In genomic region chr4:12376797-12377570, GRCm38 (mm10) we compare ENCODE assay signal across 31 mouse cellular contexts.
DNase-seq lines count a peak whose midpoint lies in the region; ATAC-seq and TF ChIP-seq lines count a peak whose summit lies in the region.
"Had no signal": no experiment of that assay in that cellular context is flagged by ENCODE, and none has a peak within 500 bp of the region (broad histone marks: within the 10 kb centered on the region; RNA-seq: fewer than 3 reads in every experiment).

No protein-coding gene starts in this region.

- no peaks in the 10 kb centered on the region for H3K36me3 ChIP-seq in hindbrain, embryonic 12.5 days
- no peaks in the 10 kb centered on the region for H3K36me3 ChIP-seq in thymus, adult 2 months (ENCODE audit: control insufficient read depth, insufficient read depth, low read length)
- H3K36me3 ChIP-seq: forebrain, embryonic 12.5 days; heart, embryonic 13.5 days; hindbrain, embryonic 10.5 days; limb, embryonic 12.5 days; liver, embryonic 15.5 days; neural tube, embryonic 12.5 days had no signal

- no peak for TF ChIP-seq CTCF in layer of hippocampus, adult 2 months (conservative IDR thresholded peaks at IDR 0.05)
- no peak for TF ChIP-seq CTCF in left cerebral cortex, adult 2 months (IDR thresholded peaks at IDR 0.05)
- no peak for TF ChIP-seq CTCF in thymus, adult 2 months (IDR thresholded peaks at IDR 0.05; ENCODE audit: borderline replicate concordance, control insufficient read depth, extremely low read depth, insufficient read depth, low read length, poor library complexity)

- H3K9me3 ChIP-seq in hindbrain, embryonic 12.5 days (replicated peaks) = no peaks in the 10 kb centered on the region
- H3K9me3 ChIP-seq: forebrain, embryonic 12.5 days; heart, embryonic 13.5 days; hindbrain, embryonic 10.5 days; limb, embryonic 12.5 days; liver, embryonic 15.5 days; neural tube, embryonic 12.5 days had no signal

- TF ChIP-seq POLR2A in thymus, adult 2 months (IDR thresholded peaks at IDR 0.05; ENCODE audit: control insufficient read depth, extremely low read depth, insufficient read depth, low read length, poor library complexity) = no peak

- H3K27ac ChIP-seq in layer of hippocampus, adult 2 months = no peak overlapping the region
- H3K27ac ChIP-seq in left cerebral cortex, adult 2 months = 0 out of 2 replicates have a peak overlapping the region, but pooled peaks have one; percentile 53
- H3K27ac ChIP-seq in hindbrain, embryonic 12.5 days = no peak overlapping the region
- H3K27ac ChIP-seq in thymus, adult 2 months (ENCODE audit: control insufficient read depth, insufficient read depth, low read length) = no peak overlapping the region
- H3K27ac ChIP-seq: forebrain, embryonic 12.5 days; heart, embryonic 13.5 days; hindbrain, embryonic 10.5 days; limb, embryonic 12.5 days; liver, embryonic 15.5 days; neural tube, embryonic 12.5 days; stomach, postnatal 0 days had no signal

- H3K4me1 ChIP-seq in hindbrain, embryonic 12.5 days = no peaks in the 10 kb centered on the region
- H3K4me1 ChIP-seq in thymus, adult 2 months (replicated peaks; ENCODE audit: control insufficient read depth, insufficient read depth, low read length) = no peaks in the 10 kb centered on the region
- H3K4me1 ChIP-seq: forebrain, embryonic 12.5 days; heart, embryonic 13.5 days; hindbrain, embryonic 10.5 days; limb, embryonic 12.5 days; liver, embryonic 15.5 days; neural tube, embryonic 12.5 days had no signal

- no peak for ATAC-seq in hindbrain, embryonic 12.5 days (ENCODE audit: low FRiP score)
- ATAC-seq: CD4-positive, CD25-positive, alpha-beta regulatory T cell, adult 4 months; forebrain, postnatal 0 days; intestine, embryonic 16.5 days had no signal

- H3K27me3 ChIP-seq in hindbrain, embryonic 12.5 days = no peaks in the 10 kb centered on the region
- no peaks in the 10 kb centered on the region for H3K27me3 ChIP-seq in thymus, adult 2 months (ENCODE audit: control insufficient read depth, insufficient read depth, low read length)
- H3K27me3 ChIP-seq: forebrain, embryonic 12.5 days; heart, embryonic 13.5 days; limb, embryonic 12.5 days; liver, embryonic 15.5 days; neural tube, embryonic 12.5 days had no signal

- WGBS in hindbrain, embryonic 12.5 days = 80% methylated on average over 5 of the region's 5 CpGs
- WGBS in thymus, adult 2 months = 92% methylated on average over 5 of the region's 5 CpGs

- H3K9ac ChIP-seq in hindbrain, embryonic 12.5 days = no peak overlapping the region
- H3K9ac ChIP-seq: forebrain, embryonic 12.5 days; forebrain, postnatal 0 days; heart, embryonic 13.5 days; limb, embryonic 12.5 days; liver, embryonic 15.5 days; lung, embryonic 14.5 days; neural tube, embryonic 12.5 days had no signal

- peak; percentile 1 to 15 for DNase-seq in layer of hippocampus, adult 2 months (ENCODE audit: low spot score in 2 of 2)
- no peak for DNase-seq in layer of hippocampus, postnatal 14 days (ENCODE audit: low spot score in 2 of 2)
- peak; percentile 60 for DNase-seq in right cerebral cortex, adult 18-20 months
- no peak for DNase-seq in right cerebral cortex, postnatal 14 days
- DNase-seq in left cerebral cortex, adult 2 months (ENCODE audit: extremely low spot score in 1 of 2, low spot score in 2 of 2) = no peak
- peak; percentile 8 to 31 for DNase-seq in right cerebral cortex, postnatal 36 days (ENCODE audit: low spot score in 2 of 2)
- DNase-seq in thymus, adult 2 months = no peak
- DNase-seq: adrenal gland, postnatal 14 days; cerebellum, adult 18-20 months; cerebellum, postnatal 10 days; forebrain, postnatal 0 days; gastrocnemius, postnatal 10 days; heart, postnatal 14 days; kidney, adult 9 months; kidney, postnatal 14 days; layer of hippocampus, postnatal 36 days; lung, embryonic 14.5 days; lung, postnatal 14 days had no signal

- no peak overlapping the region for H3K4me3 ChIP-seq in layer of hippocampus, adult 2 months
- H3K4me3 ChIP-seq in left cerebral cortex, adult 2 months = no peak overlapping the region
- no peak overlapping the region for H3K4me3 ChIP-seq in hindbrain, embryonic 12.5 days
- H3K4me3 ChIP-seq in thymus, adult 2 months (ENCODE audit: control insufficient read depth, insufficient read depth, low read length) = no peak overlapping the region
- H3K4me3 ChIP-seq: erythroblast, embryonic 14.5 days; forebrain, embryonic 12.5 days; heart, embryonic 13.5 days; hindbrain, embryonic 10.5 days; limb, embryonic 12.5 days; liver, embryonic 15.5 days; myocyte; neural tube, embryonic 12.5 days had no signal

- intact Hi-C loops in left cerebral cortex, adult 2 months (cut with DNase I) = no loop called here

- no peak overlapping the region for H3K4me2 ChIP-seq in hindbrain, embryonic 12.5 days (replicated peaks)
- H3K4me2 ChIP-seq: forebrain, embryonic 12.5 days; heart, embryonic 13.5 days; limb, embryonic 12.5 days; liver, embryonic 15.5 days; lung, embryonic 14.5 days; midbrain, embryonic 11.5 days; neural tube, embryonic 12.5 days had no signal

Comparison
In these comparisons a context has a peak if more than half of its experiments do, and no peak if none do; other contexts are left out.
1. DNase-seq: peak in layer of hippocampus, adult 2 months (2 of 2), right cerebral cortex, adult 18-20 months (single experiment) and right cerebral cortex, postnatal 36 days (2 of 2); none in layer of hippocampus, postnatal 14 days (0 of 2), right cerebral cortex, postnatal 14 days (single experiment), left cerebral cortex, adult 2 months (0 of 2) and thymus, adult 2 months (single experiment).